In the genomic region with DNA sequence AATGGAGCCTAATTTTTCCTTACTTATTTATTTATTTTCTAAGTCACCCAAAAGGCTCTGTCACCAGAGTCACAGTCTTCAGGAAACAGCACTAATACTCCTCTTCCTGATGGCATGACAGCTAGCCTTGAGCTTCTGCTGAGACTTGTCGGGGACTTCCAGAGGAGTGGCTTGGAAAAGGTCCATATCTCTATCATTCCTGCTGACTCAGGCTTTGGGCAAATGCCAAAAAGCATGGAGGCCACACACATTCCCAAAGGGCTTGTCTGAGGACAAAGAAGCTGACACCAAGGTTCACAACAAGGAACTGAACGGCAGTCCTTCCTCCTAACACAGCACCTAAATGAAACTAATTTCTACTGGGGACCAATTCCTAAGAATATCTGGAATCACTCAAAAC, we compare ENCODE assay signal across 8 mouse cellular contexts.
A peak's percentile ranks its signal among the peaks of the same experiment; 100 is the strongest.
DNase-seq lines count a peak whose midpoint lies in the region.

No protein-coding gene starts in this region.

- peak; percentile 9 to 14 for DNase-seq in spleen, adult 18-20 months
- no peak for DNase-seq in spleen, adult 12 weeks (ENCODE audit: low spot score)
- DNase-seq in heart, adult 9 months (ENCODE audit: low spot score in 2 of 2) = peak; percentile 61 to 74
- DNase-seq in kidney, postnatal 25 days = peak; percentile 77 to 81
- peak; percentile 24 for DNase-seq in yolk sac, embryonic 10.5 days (ENCODE audit: low spot score)
- no peak for DNase-seq in thymus, postnatal 4 days
- DNase-seq in right cerebral cortex, postnatal 25 days = no peak
- no peak for DNase-seq in thymus, postnatal 25 days

Comparison
In these comparisons a context has a peak if more than half of its experiments do, and no peak if none do; other contexts are left out.
1. DNase-seq: peak in spleen, adult 18-20 months (2 of 2), heart, adult 9 months (2 of 2), kidney, postnatal 25 days (2 of 2) and yolk sac, embryonic 10.5 days (single experiment); none in spleen, adult 12 weeks (single experiment), thymus, postnatal 4 days (single experiment), right cerebral cortex, postnatal 25 days (single experiment) and thymus, postnatal 25 days (single experiment).